Mouse (Mus musculus): ENCODE measurements at regions not wholly inside any gene's neighbourhood (a gene's known extent, or its start where the extent isn't known, plus 50 kb on each side); places are given as distances from the start of the nearest gene placed in this dataset.

DNA sequence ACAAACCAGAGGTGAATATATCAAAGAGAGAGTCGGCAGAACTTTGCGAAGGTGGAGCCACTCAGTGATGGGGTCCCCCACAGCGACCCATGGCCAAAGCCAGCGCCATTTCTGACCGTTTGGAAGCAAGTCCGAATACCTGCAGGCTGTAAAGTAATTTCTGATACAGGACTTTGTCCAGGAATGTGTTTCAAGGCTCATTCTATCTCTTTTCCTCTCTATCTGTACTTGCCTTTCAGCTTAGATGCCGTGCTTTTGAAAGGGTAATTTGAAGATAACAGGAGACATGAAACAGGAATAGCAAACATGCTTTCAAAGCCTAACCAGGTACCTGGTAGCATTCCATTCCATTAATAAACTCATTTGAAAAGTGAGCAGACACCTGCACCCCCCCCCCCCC, 221.6 kb upstream of the Adgrl2 start:
- Histone ChIP-seq H3K27me3 (replicated peaks) (no peaks in the 10 kb centered on the region), H3K9ac (no peak overlapping the region), H3K4me1 (no peaks in the 10 kb centered on the region), H3K4me2 (no peak overlapping the region), H3K36me3 (replicated peaks) (no peaks in the 10 kb centered on the region), H3K4me3 (no peak overlapping the region), H3K9me3 (no peaks in the 10 kb centered on the region), H3K27ac (no peak overlapping the region)
- ATAC-seq (replicated peaks): no peak
- 89% methylated on average over 7 of the region's 7 CpGs for WGBS

DNA sequence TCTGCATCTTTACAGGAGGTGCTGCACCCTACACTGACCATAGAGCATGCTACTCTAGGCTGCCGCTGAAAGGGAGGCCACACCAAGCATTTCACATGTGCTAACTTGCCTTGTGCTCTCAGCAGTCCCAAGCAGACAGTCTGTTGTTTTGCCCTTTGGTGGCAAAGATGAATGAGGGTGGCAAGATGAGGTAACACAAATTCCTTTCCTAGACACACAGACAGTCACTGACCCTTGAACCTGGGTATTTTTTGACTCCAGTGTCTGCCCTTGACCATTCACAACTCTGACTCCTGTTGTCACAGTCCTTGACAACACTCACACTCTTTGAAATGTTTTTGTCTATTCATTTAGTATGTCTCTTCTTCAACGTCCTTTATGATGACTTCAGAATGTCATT, 218.9 kb upstream of the Adgrl2 start:
- ATAC-seq (replicated peaks): no peak
- H3K9me3 ChIP-seq: no peaks in the 10 kb centered on the region
- no peaks in the 10 kb centered on the region for H3K4me1 ChIP-seq
- H3K27ac ChIP-seq: no peak overlapping the region
- 87% methylated on average over 2 of the region's 2 CpGs for WGBS
- no peak overlapping the region for H3K9ac ChIP-seq
- H3K36me3 ChIP-seq (replicated peaks): no peaks in the 10 kb centered on the region
- no peak overlapping the region for H3K4me2 ChIP-seq
- no peaks in the 10 kb centered on the region for H3K27me3 ChIP-seq (replicated peaks)
- H3K4me3 ChIP-seq: no peak overlapping the region

DNA sequence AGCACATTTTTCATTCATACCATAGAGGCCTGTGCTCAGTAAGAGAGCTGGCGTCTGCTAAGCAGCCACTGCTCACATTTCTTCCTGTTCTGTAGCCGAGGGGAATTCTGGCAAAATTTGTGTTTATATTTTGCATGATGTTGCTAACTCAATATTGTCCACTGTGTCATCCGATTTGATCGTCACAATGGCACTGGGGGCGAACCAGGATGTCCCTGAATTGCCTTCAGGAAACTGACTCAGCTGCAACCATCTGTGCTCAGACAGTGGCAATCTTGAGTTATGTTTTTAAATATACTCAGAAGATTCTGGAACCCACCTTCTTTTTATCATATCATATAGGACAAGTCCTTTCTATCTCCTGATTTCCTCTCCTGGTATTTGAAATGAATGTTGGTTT, 213.1 kb upstream of the Adgrl2 start:
- Histone ChIP-seq H3K4me3 (no peak overlapping the region), H3K4me2 (no peak overlapping the region), H3K27ac (no peak overlapping the region), H3K9me3 (no peaks in the 10 kb centered on the region), H3K36me3 (replicated peaks) (no peaks in the 10 kb centered on the region), H3K27me3 (replicated peaks) (no peaks in the 10 kb centered on the region), H3K9ac (no peak overlapping the region), H3K4me1 (no peaks in the 10 kb centered on the region)
- WGBS: 83% methylated on average over 5 of the region's 5 CpGs
- no peak for ATAC-seq (replicated peaks)

DNA sequence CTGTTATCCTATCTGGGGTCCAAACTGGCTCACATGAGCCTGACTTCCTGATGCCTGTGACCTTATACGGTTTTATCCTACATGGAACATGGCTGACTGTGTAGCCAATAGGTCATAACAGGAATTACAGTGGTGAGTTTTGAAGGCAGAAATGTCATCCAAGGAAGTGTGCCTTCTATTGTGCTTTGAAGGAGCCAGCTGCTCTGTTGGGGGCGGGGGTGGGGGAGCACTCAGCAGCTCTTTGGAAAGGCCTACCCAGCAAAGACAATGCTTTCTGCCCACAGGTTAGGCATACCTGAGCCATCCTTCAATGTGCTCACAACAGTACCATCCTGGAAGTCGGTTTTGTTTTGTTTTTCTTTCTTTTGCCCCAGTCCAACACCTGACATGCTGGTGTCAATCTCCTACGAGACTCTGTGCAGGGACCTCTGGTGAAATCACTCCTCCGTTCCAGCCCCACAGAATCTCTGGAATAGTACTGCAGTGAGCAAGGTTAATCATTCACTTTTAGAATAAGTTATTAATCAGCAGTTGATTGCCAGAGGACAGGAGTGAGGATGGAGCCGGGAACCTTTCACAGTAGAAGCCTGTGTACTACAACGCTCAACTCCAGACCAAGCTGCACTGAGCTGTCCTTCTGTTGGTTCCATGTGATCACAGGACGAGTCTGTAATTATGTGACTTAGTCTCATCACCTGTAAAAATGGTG, 206.3 kb upstream of the Adgrl2 start:
- no peak overlapping the region for H3K4me3 ChIP-seq
- no peaks in the 10 kb centered on the region for H3K4me1 ChIP-seq
- WGBS: 90% methylated on average over 8 of the region's 8 CpGs
- no peak overlapping the region for H3K9ac ChIP-seq
- no peaks in the 10 kb centered on the region for H3K9me3 ChIP-seq
- no peak for ATAC-seq (replicated peaks)
- H3K27ac ChIP-seq: no peak overlapping the region
- no peaks in the 10 kb centered on the region for H3K36me3 ChIP-seq (replicated peaks)
- no peak overlapping the region for H3K4me2 ChIP-seq
- H3K27me3 ChIP-seq (replicated peaks): no peaks in the 10 kb centered on the region

DNA sequence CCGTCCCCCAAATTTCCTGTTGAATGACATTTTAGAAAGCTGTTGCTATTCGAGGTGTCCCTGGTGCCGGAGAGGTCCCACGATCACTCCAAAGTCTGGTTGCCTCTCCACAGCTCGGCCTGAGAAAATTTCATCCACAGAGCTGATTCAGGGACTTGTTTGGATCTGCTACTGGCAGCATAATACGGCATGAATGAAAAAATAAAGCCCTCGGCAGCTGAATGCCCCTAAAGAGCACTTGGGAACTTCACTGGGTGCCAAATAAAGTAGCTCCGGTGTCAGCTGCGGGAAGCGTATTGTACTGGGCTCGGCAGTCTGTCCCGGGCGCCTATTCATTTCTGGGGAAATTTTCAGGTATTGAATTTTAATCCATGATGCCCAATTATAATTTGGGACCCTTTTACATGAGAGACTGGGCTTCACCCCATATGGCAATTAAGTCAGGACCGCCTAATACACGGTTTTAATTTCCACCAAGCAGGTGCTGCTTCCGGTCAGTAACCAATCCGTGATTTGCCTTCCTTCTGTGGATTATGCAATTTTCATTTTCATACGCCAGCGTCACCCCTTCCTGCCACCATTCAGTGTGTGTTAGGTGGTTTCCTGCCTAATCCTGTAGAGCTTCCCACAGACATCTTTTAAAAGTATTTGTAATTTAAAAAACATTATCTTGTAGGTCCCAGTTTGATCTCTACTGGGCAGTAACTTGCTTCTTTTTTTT, 200.7 kb upstream of the Adgrl2 start:
- Histone ChIP-seq H3K9me3 (no peaks in the 10 kb centered on the region), H3K9ac (peak overlapping the region; percentile 9; the same call in 1 of the 2 replicates), H3K27me3 (replicated peaks) (no peaks in the 10 kb centered on the region), H3K4me1 (peaks cover 8% of the 10 kb centered on the region; the same call in 1 of the 2 replicates), H3K27ac (no peak overlapping the region), H3K4me3 (peak overlapping the region; percentile 33), H3K36me3 (replicated peaks) (no peaks in the 10 kb centered on the region), H3K4me2 (peak overlapping the region; percentile 51)
- 21% methylated on average over 19 of the region's 19 CpGs for WGBS
- ATAC-seq (replicated peaks): peak; percentile 77

DNA sequence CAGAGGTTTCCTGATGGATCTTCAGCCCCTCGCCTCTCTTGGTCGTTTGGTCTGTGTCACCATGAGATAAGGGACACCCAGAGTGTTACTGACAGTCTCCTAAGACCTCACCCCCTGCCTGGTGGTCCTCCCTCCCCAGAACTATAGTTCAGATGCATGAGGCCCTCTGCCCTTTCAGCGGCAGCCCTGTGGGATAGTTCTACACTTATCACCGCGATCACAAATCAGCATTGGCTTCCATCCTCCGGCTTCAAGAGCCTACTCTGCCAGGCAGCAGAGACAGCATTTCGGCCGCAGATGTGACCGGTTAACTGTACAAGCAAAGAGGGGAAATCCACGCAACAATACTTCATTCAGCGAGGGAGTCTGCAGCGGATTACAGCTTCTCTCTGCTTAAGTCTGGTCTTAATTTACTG, 193.8 kb upstream of the Adgrl2 start:
- Histone ChIP-seq H3K9me3 (no peaks in the 10 kb centered on the region), H3K4me2 (peak overlapping the region; percentile 38), H3K36me3 (replicated peaks) (no peaks in the 10 kb centered on the region), H3K4me3 (no peak overlapping the region), H3K27ac (no peak overlapping the region), H3K27me3 (replicated peaks) (no peaks in the 10 kb centered on the region), H3K4me1 (peaks cover 6% of the 10 kb centered on the region; the same call in 1 of the 2 replicates), H3K9ac (0 out of 2 replicates have a peak overlapping the region, but pooled peaks have one; percentile 8)
- no peak for ATAC-seq (replicated peaks)
- 13% methylated on average over 12 of the region's 12 CpGs for WGBS

DNA sequence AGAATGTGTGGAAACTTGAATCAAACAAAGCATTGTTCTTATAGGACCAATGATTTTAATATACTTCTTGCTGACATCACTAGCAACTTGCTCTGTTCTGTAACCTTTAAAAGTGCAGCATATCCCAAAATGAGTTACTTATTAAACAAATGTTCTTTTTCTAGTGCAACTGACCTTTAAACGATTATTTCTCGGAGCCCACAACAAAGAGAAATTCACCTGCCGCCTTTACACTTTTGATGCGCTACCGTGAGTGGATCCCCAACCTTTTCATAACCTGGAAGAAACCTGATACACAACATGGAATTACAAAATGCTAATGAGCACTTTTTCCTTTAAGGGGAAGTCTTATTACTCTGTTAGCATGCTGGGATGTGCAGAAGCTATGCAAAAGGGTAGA, 191.7 kb upstream of the Adgrl2 start:
- no peak overlapping the region for H3K27ac ChIP-seq
- ATAC-seq (replicated peaks): no peak
- H3K4me2 ChIP-seq: no peak overlapping the region

DNA sequence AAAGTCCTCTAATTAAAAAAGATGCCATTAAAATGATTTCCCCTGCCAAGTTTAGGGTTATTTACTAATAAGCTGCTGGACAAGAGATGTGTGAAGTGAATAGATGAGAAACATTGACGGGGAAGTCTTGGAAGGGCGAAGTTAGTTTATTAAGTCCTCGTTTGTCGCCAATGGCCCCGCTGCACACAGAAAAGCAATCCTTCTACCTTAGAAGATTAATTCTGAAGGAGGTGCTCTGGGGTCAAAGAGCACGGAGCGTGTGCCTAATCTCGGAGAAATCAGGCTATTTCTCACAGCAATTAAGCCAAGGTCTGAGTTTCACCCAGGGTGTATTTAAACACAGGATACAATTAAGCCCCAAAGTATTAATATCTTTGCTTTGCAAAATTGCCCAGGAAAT, 189.8 kb upstream of the Adgrl2 start:
- no peak overlapping the region for H3K27ac ChIP-seq
- H3K4me2 ChIP-seq: no peak overlapping the region
- WGBS: 25% methylated on average over 8 of the region's 8 CpGs
- no peak overlapping the region for H3K9ac ChIP-seq
- no peaks in the 10 kb centered on the region for H3K9me3 ChIP-seq
- no peak for ATAC-seq (replicated peaks)
- H3K4me1 ChIP-seq: peaks cover 10% of the 10 kb centered on the region; the same call in 1 of the 2 replicates
- no peak overlapping the region for H3K4me3 ChIP-seq
- no peaks in the 10 kb centered on the region for H3K27me3 ChIP-seq (replicated peaks)
- no peaks in the 10 kb centered on the region for H3K36me3 ChIP-seq (replicated peaks)

More for the DNA sequence above, 191.7 kb upstream of the Adgrl2 start:
- Histone ChIP-seq H3K9me3 (no peaks in the 10 kb centered on the region), H3K36me3 (replicated peaks) (no peaks in the 10 kb centered on the region), H3K4me3 (no peak overlapping the region), H3K4me1 (peaks cover 6% of the 10 kb centered on the region; the same call in 1 of the 2 replicates), H3K9ac (no peak overlapping the region), H3K27me3 (replicated peaks) (no peaks in the 10 kb centered on the region)
- 94% methylated on average over 5 of the region's 5 CpGs for WGBS

DNA sequence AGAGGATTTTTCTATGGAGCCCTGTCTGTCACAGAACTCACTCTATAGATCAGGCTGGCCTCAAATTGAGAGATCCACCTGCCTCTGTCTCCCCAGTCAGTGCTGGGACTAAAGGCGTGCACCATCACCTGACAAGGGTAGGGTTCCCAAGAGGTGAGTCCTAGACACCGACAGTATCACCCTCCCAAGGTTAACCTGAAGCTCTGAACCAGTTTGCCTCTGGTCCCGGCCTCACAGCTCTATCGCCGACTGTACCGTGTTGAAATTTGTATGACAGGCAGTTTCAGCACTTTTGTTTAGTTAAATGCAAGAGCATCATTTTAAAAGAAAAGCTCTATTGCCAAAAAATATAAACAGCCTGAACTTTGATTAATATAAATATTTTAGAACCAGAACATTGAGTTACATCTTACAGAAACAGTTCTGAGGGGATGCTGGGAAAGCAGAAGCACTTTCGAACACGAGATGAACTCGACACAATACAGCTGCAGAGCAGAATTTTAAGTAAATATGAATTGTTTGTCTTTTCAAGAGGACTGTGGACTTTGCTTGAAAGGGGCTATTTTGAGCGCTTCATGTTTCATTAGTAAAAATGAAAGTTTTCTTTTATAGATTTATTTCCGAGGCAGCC, 189.2 kb upstream of the Adgrl2 start:
- Histone ChIP-seq H3K9me3 (no peaks in the 10 kb centered on the region), H3K9ac (no peak overlapping the region), H3K4me2 (no peak overlapping the region), H3K27ac (no peak overlapping the region), H3K27me3 (replicated peaks) (no peaks in the 10 kb centered on the region), H3K4me3 (no peak overlapping the region), H3K36me3 (replicated peaks) (no peaks in the 10 kb centered on the region), H3K4me1 (peaks cover 15% of the 10 kb centered on the region; the same call in 1 of the 2 replicates)
- WGBS: 68% methylated on average over 11 of the region's 11 CpGs
- ATAC-seq (replicated peaks): no peak

DNA sequence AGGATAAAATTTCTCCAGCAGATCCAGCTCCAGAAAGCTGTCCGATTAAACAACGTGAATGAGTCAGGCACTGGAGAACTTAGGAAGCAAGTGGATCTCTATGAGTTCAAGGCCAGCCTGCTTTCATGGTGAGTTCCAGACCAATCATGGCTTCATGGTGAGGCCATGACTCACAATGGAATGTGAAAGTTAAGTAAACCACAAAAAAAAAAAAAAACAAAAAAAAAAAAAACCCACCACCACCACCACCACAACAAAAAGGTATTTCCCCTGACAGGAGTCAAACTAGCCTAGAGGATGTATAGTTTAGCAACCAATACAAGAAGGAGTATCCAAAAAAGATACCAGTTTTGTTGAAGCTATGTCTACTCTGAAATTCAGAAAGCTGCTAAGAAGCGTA, 188.5 kb upstream of the Adgrl2 start:
- Histone ChIP-seq H3K27me3 (replicated peaks) (no peaks in the 10 kb centered on the region), H3K36me3 (replicated peaks) (no peaks in the 10 kb centered on the region), H3K4me3 (no peak overlapping the region), H3K9me3 (no peaks in the 10 kb centered on the region), H3K4me1 (peaks cover 10% of the 10 kb centered on the region; the same call in 1 of the 2 replicates), H3K9ac (no peak overlapping the region), H3K4me2 (no peak overlapping the region), H3K27ac (no peak overlapping the region)
- ATAC-seq (replicated peaks): no peak
- WGBS: 97% methylated on average over 3 of the region's 3 CpGs

DNA sequence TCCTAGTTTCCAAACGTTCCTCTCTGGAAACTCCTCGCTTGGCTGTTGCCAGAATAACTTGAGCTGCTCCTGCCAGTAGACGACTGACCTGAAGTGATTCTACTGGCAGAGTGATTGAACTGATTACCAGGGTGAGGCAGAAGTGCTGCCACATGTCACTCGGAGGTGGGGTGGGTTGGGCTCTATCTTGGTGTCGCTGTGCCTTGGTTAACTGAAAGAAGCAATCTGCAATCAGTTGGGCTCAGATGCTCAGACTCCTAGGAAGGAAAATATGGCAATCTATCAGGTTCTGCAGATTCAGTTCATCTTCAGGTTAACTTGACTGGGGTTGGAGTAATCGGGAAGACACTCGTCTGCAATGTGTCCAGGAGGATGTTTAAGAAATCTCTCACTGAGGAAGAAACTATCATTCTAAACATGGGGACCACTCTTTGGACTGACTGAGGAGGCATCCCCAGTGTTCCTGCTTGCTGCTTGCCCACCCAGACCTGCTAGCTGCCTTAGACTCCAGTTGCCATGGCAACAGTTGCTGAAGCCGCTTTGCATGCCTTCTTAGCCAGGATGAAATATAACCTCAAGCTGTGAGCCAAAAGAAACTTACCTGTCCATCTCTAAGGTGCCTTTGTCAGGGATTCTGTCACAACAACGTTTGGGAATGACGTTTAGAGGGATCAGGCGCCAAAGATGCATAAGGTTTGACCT, 184.5 kb upstream of the Adgrl2 start:
- ATAC-seq (replicated peaks): peak; percentile 89

DNA sequence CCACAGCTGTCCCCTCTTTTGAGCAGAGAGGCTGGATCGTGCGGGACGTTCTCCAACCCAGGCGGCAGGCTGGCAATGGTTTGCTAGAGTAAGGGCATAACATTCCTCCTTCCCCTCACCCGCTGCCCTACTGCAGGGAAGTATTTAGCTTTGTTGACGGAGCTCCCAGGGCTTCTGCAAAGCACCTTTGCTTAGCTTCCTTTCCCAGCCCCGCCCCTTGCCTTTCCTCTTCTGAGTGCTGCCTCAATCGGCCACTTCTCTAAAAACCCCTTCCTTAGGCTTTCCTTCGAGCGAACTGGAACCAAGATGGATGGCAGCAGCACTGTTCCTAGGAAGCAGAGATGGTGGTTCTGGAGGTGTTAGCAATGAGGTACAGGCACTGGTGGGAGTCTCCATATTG, 183.2 kb upstream of the Adgrl2 start:
- no peak overlapping the region for H3K4me3 ChIP-seq
- H3K9me3 ChIP-seq: no peaks in the 10 kb centered on the region
- 51% methylated on average over 10 of the region's 10 CpGs for WGBS
- no peak overlapping the region for H3K9ac ChIP-seq
- H3K36me3 ChIP-seq (replicated peaks): no peaks in the 10 kb centered on the region
- no peak overlapping the region for H3K4me2 ChIP-seq
- peaks cover 8% of the 10 kb centered on the region; the same call in 1 of the 2 replicates for H3K4me1 ChIP-seq
- ATAC-seq (replicated peaks): no peak
- no peak overlapping the region for H3K27ac ChIP-seq
- H3K27me3 ChIP-seq (replicated peaks): no peaks in the 10 kb centered on the region

More for the DNA sequence above, 184.5 kb upstream of the Adgrl2 start:
- Histone ChIP-seq H3K9me3 (no peaks in the 10 kb centered on the region), H3K27ac (no peak overlapping the region), H3K9ac (no peak overlapping the region), H3K4me2 (no peak overlapping the region), H3K36me3 (replicated peaks) (no peaks in the 10 kb centered on the region), H3K4me3 (no peak overlapping the region), H3K4me1 (peaks cover 8% of the 10 kb centered on the region; the same call in 1 of the 2 replicates), H3K27me3 (replicated peaks) (no peaks in the 10 kb centered on the region)
- 60% methylated on average over 11 of the region's 11 CpGs for WGBS

All from midbrain, embryonic 15.5 days (tissue).